Mouse (Mus musculus) MEL (cell line): ENCODE measurements at regions not wholly inside any gene's neighbourhood (a gene's known extent, or its start where the extent isn't known, plus 50 kb on each side); places are given as distances from the start of the nearest gene placed in this dataset.

ENCODE experiments used
- DNase-seq: peaks from one replicate; pipeline ENCODE4 v3.0.0; 2011; ENCODE audit warnings: low read depth, low spot score
- H3K27ac ChIP-seq: 2 replicates; pipeline ENCODE4 v1.5.1; 2012; ENCODE audit warnings: low read depth, mild to moderate bottlenecking, control low read depth, low read length, moderate library complexity; ENCODE audit not compliant: control insufficient read depth
- H3K27me3 ChIP-seq, 2 experiments: fragments of 150-350 bp in 1 of 2; sonication (generic) in 1 of 2; 2 replicates each; pipeline ENCODE4 v1.6.1; 2012; ENCODE audit warnings: low read length in 2 of 2, mild to moderate bottlenecking in 2 of 2, improper control_type of control experiment in 1 of 2, moderate library complexity in 1 of 2; ENCODE audit not compliant: insufficient read depth in 2 of 2, control insufficient read depth in 1 of 2
- H3K36me3 ChIP-seq, 2 experiments: 2 replicates each; pipeline ENCODE4 v1.6.1; 2012 to 2014; ENCODE audit warnings: low read length in 2 of 2, improper control_type of control experiment in 1 of 2, inconsistent platforms in 1 of 2, mild to moderate bottlenecking in 1 of 2; ENCODE audit not compliant: insufficient read depth in 2 of 2, control insufficient read depth in 1 of 2
- H3K4me1 ChIP-seq, 2 experiments: fragments of 150-350 bp in 1 of 2; sonication (generic) in 1 of 2; 2 replicates each; pipeline ENCODE4 v1.6.1; 2012; ENCODE audit warnings: low read length in 2 of 2, improper control_type of control experiment in 1 of 2, mild to moderate bottlenecking in 1 of 2; ENCODE audit not compliant: insufficient read depth in 2 of 2, control insufficient read depth in 1 of 2
- H3K4me3 ChIP-seq, 2 experiments: fragments of 150-350 bp in 1 of 2; sonication (generic) in 1 of 2; 2 replicates each; pipeline ENCODE4 v1.5.1; 2012; ENCODE audit warnings: low read depth in 2 of 2, low read length in 2 of 2, mild to moderate bottlenecking in 2 of 2, moderate library complexity in 2 of 2, control low read depth in 1 of 2, improper control_type of control experiment in 1 of 2; ENCODE audit not compliant: control insufficient read depth in 1 of 2, insufficient read depth in 1 of 2
- H3K79me2 ChIP-seq: 2 replicates; pipeline ENCODE4 v1.6.1; 2012; ENCODE audit warnings: mild to moderate bottlenecking, low read length, moderate library complexity; ENCODE audit not compliant: control insufficient read depth, poor library complexity, insufficient read depth
- H3K9ac ChIP-seq: 2 replicates; pipeline ENCODE4 v1.6.1; 2012; ENCODE audit warnings: low read depth, mild to moderate bottlenecking, control low read depth, low read length, moderate library complexity; ENCODE audit not compliant: control insufficient read depth, poor library complexity, severe bottlenecking
- H3K9me3 ChIP-seq: fragments of 150-350 bp; sonication (generic); replicated peaks from 2 replicates; pipeline ENCODE4 v1.6.1; 2012; ENCODE audit warnings: mild to moderate bottlenecking, low read length, improper control_type of control experiment, moderate library complexity; ENCODE audit not compliant: insufficient read depth
- BHLHE40 ChIP-seq: IDR thresholded peaks from 2 replicates; pipeline ENCODE4 v1.6.1; 2012; ENCODE audit warnings: low read depth, mild to moderate bottlenecking, inconsistent platforms, low read length, improper control_type of control experiment, borderline replicate concordance
- ELF1 ChIP-seq: IDR thresholded peaks from 2 replicates; pipeline ENCODE4 v1.6.1; 2014; ENCODE audit warnings: low read depth, mild to moderate bottlenecking, inconsistent platforms, low read length, improper control_type of control experiment, moderate library complexity
- GATA1 ChIP-seq: IDR thresholded peaks from 2 replicates; pipeline ENCODE4 v1.6.1; 2011; ENCODE audit warnings: low read depth, low read length, improper control_type of control experiment
- HCFC1 ChIP-seq: IDR thresholded peaks from 2 replicates; pipeline ENCODE4 v1.6.1; 2012; ENCODE audit warnings: low read depth, mild to moderate bottlenecking, inconsistent platforms, low read length, improper control_type of control experiment, moderate library complexity
- JUND ChIP-seq: IDR thresholded peaks from 2 replicates; pipeline ENCODE4 v1.6.1; 2011; ENCODE audit warnings: low read depth, mild to moderate bottlenecking, improper control_type of control experiment, low read length
- MEF2A ChIP-seq: IDR thresholded peaks from 2 replicates; pipeline ENCODE4 v1.6.1; 2014; ENCODE audit warnings: low read depth, mild to moderate bottlenecking, inconsistent platforms, low read length, improper control_type of control experiment; ENCODE audit not compliant: poor library complexity, insufficient replicate concordance, severe bottlenecking; ENCODE audit errors: extremely low read depth
- MXI1 ChIP-seq: IDR thresholded peaks from 2 replicates; pipeline ENCODE4 v1.6.1; 2011; ENCODE audit warnings: mild to moderate bottlenecking, low read depth, low read length, improper control_type of control experiment
- MYB ChIP-seq: IDR thresholded peaks from 2 replicates; pipeline ENCODE4 v1.6.1; 2011; ENCODE audit warnings: mild to moderate bottlenecking, low read depth, low read length, improper control_type of control experiment
- NRF1 ChIP-seq: IDR thresholded peaks from 2 replicates; pipeline ENCODE4 v1.6.1; 2014; ENCODE audit warnings: low read depth, mild to moderate bottlenecking, inconsistent platforms, low read length, improper control_type of control experiment, moderate library complexity; ENCODE audit not compliant: poor library complexity, insufficient read depth, severe bottlenecking
- POLR2AphosphoS5 ChIP-seq: IDR thresholded peaks from 2 replicates; pipeline ENCODE4 v1.6.1; 2012; ENCODE audit warnings: low read depth, borderline replicate concordance, mild to moderate bottlenecking, inconsistent platforms, low read length, moderate library complexity, mixed read lengths
- RCOR1 ChIP-seq: IDR thresholded peaks from 2 replicates; pipeline ENCODE4 v1.6.1; 2012; ENCODE audit warnings: low read depth, mild to moderate bottlenecking, inconsistent platforms, low read length, improper control_type of control experiment
- SIN3A ChIP-seq: IDR thresholded peaks from 2 replicates; pipeline ENCODE4 v1.6.1; 2012; ENCODE audit warnings: low read length, improper control_type of control experiment, inconsistent platforms
- SMC3 ChIP-seq: IDR thresholded peaks from 2 replicates; pipeline ENCODE4 v1.6.1; 2011; ENCODE audit warnings: low read depth, low read length, improper control_type of control experiment
- TCF12 ChIP-seq: IDR thresholded peaks from 2 replicates; pipeline ENCODE4 v1.6.1; 2014; ENCODE audit warnings: low read depth, mild to moderate bottlenecking, inconsistent platforms, low read length, improper control_type of control experiment, moderate library complexity
- USF1 ChIP-seq: IDR thresholded peaks from 2 replicates; pipeline ENCODE4 v1.6.1; 2014; ENCODE audit warnings: low read depth, mild to moderate bottlenecking, inconsistent platforms, low read length, improper control_type of control experiment, moderate library complexity
- USF2 ChIP-seq, 2 experiments: IDR thresholded peaks; 2 replicates each; pipeline ENCODE4 v1.6.1; 2011 to 2012; ENCODE audit warnings: improper control_type of control experiment in 2 of 2, low read length in 2 of 2, borderline replicate concordance in 1 of 2, inconsistent platforms in 1 of 2, low read depth in 1 of 2, mild to moderate bottlenecking in 1 of 2; ENCODE audit not compliant: insufficient read depth in 1 of 2
- ZKSCAN1 ChIP-seq: IDR thresholded peaks from 2 replicates; pipeline ENCODE4 v1.6.1; 2012; ENCODE audit warnings: low read depth, mild to moderate bottlenecking, inconsistent platforms, low read length, improper control_type of control experiment, moderate library complexity
- ZMIZ1 ChIP-seq: IDR thresholded peaks from 2 replicates; pipeline ENCODE4 v1.6.1; 2012; ENCODE audit warnings: low read depth, mild to moderate bottlenecking, inconsistent platforms, low read length, improper control_type of control experiment, moderate library complexity

DNA sequence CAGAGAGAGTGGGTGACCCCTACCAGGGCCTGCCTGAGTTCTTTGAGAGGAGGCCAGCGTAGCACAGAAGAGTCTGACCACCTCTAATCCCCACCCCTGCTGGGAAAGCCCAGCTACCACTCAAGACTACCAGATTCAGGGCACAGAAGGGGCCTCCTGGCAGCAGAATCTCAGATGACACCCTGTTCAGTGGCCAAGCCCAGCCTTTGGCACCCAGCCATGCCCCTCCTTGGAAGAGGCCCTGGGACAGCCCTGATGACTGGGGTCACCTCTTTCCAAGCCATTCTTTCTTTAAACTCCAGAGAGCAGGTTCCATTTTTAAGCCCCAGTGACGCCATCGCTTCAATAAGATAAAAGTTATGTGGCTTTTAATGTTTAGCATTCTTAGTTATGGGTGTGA is 359.8 kb downstream of the Matn1 start:
- no peaks in the 10 kb centered on the region for H3K79me2 ChIP-seq
- no peaks in the 10 kb centered on the region for H3K9me3 ChIP-seq
- no peak for DNase-seq
- no peaks in the 10 kb centered on the region for H3K27me3 ChIP-seq
- H3K4me3 ChIP-seq, result no peak overlapping the region
- no peak for TF ChIP-seq TCF12
- TF ChIP-seq SIN3A, result no peak
- TF ChIP-seq HCFC1, result no peak
- TF ChIP-seq JUND, result no peak
- H3K27ac ChIP-seq, result no peak overlapping the region
- no peaks in the 10 kb centered on the region for H3K4me1 ChIP-seq
- no peak overlapping the region for H3K9ac ChIP-seq
- H3K36me3 ChIP-seq, result no peaks in the 10 kb centered on the region

DNA sequence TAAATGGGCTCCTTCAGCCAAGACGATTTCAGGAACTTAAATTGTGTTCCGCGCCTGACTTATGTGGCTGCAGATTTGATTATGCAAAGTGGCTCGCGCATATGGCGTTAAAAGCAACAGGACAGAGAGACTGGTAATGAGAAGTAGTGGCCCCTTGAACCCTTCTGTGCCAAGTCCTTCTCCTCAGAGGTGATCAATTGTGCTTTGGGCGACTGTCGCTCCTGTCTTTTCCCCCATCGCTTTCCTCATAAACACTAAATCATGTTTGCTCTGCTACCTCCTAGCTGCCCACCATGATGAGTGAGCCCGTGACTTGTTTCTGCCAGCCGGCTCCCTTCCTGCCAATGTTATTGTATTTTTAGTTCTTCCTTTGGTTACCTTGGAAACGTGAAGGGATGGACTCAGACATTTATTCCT is 360.2 kb downstream of the Matn1 start:
- no peak overlapping the region for H3K9ac ChIP-seq
- H3K9me3 ChIP-seq, result no peaks in the 10 kb centered on the region
- DNase-seq, result no peak
- H3K4me3 ChIP-seq, result no peak overlapping the region
- H3K27me3 ChIP-seq, result no peaks in the 10 kb centered on the region
- no peaks in the 10 kb centered on the region for H3K79me2 ChIP-seq
- no peaks in the 10 kb centered on the region for H3K36me3 ChIP-seq
- TF ChIP-seq POLR2AphosphoS5 (no peak), SMC3 (no peak), ZKSCAN1 (no peak), SIN3A (no peak), ZMIZ1 (no peak), MYB (no peak), ELF1 (no peak)
- H3K4me1 ChIP-seq, result no peaks in the 10 kb centered on the region
- H3K27ac ChIP-seq, result no peak overlapping the region

DNA sequence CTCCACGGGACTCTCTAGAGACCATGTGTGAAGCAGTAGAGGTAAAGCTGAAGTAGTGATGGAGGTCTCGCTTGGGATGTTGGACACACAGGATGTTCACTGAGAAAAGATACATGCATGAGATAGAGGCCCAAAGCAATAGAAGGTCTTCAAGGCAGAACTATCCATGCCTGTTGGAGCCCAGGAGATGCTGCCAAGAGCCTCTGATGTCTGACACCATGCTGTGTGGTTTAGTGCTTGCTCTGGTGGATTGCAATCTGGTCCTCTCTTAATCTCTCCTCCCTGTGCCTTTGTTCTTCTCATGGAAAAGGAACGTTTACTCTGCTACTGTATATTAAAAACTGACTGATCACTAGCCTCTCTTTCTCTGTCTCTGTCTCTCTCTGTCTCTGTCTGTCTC is 370.0 kb downstream of the Matn1 start:
- no peak overlapping the region for H3K4me3 ChIP-seq
- H3K27me3 ChIP-seq, result no peaks in the 10 kb centered on the region
- DNase-seq, result no peak
- TF ChIP-seq USF1 (no peak), NRF1 (no peak), USF2 (IDR thresholded peaks at IDR 0.05; ENCODE audit: borderline replicate concordance in 1 of 2, insufficient read depth in 1 of 2, low read depth in 1 of 2, low read length in 2 of 2) (no peak), TCF12 (no peak), MEF2A (no peak), MXI1 (no peak), RCOR1 (no peak), BHLHE40 (no peak), HCFC1 (no peak), GATA1 (no peak)
- H3K4me1 ChIP-seq, result no peaks in the 10 kb centered on the region
- no peak overlapping the region for H3K27ac ChIP-seq
- no peaks in the 10 kb centered on the region for H3K9me3 ChIP-seq
- no peaks in the 10 kb centered on the region for H3K79me2 ChIP-seq
- H3K36me3 ChIP-seq, result no peaks in the 10 kb centered on the region
- H3K9ac ChIP-seq, result no peak overlapping the region
